Mouse (Mus musculus): ENCODE measurements around the gene Spop.

GRCm38 (mm10) chr11:95417341-95417740 lies 3.5 kb downstream of the Spop start:
- no peak for TF ChIP-seq CTCF (IDR thresholded peaks at IDR 0.05; ENCODE audit: borderline replicate concordance, extremely low read depth, insufficient read depth, insufficient read length)
- TF ChIP-seq POLR2A (IDR thresholded peaks at IDR 0.05; ENCODE audit: borderline replicate concordance, extremely low read depth, insufficient read depth, insufficient read length, poor library complexity, severe bottlenecking) = no peak
